Mouse (Mus musculus) midbrain, embryonic 13.5 days (tissue): ENCODE data around the gene Fkbp7. TPM values are rescaled to one million over a fixed set of nuclear protein-coding genes. Genes with fewer than 3 reads are reported as not detected.

ENCODE experiments used
- ATAC-seq: fragments of 200-750 bp; cut with Nextera tagmentation; 2 replicates; pipeline ENCODE4 v1.8.0; 2017; ENCODE audit warnings: mild to moderate bottlenecking, moderate TSS enrichment, moderate library complexity
- H3K27ac ChIP-seq: fragments of 300-500 bp; sonication (generic); 2 replicates; pipeline ENCODE4 v1.5.1; 2015; ENCODE audit warnings: inconsistent platforms, mild to moderate bottlenecking, moderate library complexity
- H3K27me3 ChIP-seq: fragments of 300-500 bp; sonication (generic); 2 replicates; pipeline ENCODE4 v1.6.1; 2015; ENCODE audit warnings: mild to moderate bottlenecking, inconsistent platforms
- H3K36me3 ChIP-seq: fragments of 300-500 bp; sonication (generic); 2 replicates; pipeline ENCODE4 v1.6.1; 2015; ENCODE audit warnings: mild to moderate bottlenecking, inconsistent platforms
- H3K4me1 ChIP-seq: fragments of 300-500 bp; sonication (generic); replicated peaks from 2 replicates; pipeline ENCODE4 v1.6.1; 2015; ENCODE audit warnings: inconsistent platforms
- H3K4me2 ChIP-seq: fragments of 300-500 bp; sonication (generic); replicated peaks from 2 replicates; pipeline ENCODE4 v1.6.1; 2015; ENCODE audit warnings: moderate library complexity, mild to moderate bottlenecking, inconsistent platforms
- H3K4me3 ChIP-seq: fragments of 300-500 bp; sonication (generic); replicated peaks from 2 replicates; pipeline ENCODE4 v1.5.1; 2015; ENCODE audit warnings: mild to moderate bottlenecking, inconsistent platforms
- H3K9ac ChIP-seq: fragments of 300-500 bp; sonication (generic); replicated peaks from 2 replicates; pipeline ENCODE4 v1.6.1; 2015; ENCODE audit warnings: mild to moderate bottlenecking, inconsistent platforms
- H3K9me3 ChIP-seq: fragments of 300-500 bp; sonication (generic); 2 replicates; pipeline ENCODE4 v1.6.1; 2016; ENCODE audit warnings: mild to moderate bottlenecking, inconsistent platforms
- WGBS: fragments of 180-500 bp; shearing (Covaris S2); methylation state at CpG from one replicate; pipeline ENCODE4 v1.1.7; 2015; 5-methylcytosine and 5-hydroxymethylcytosine counted together
- polyA plus RNA-seq: library from polyadenylated mRNA; unstranded; fragments of >200 nt; fragmentation: Nextera tagmentation; extraction: Ambion mirVana; gene quantifications from 2 replicates; pipeline ENCODE4 v1.2.1, GENCODE M21; 2015

Fkbp7 gene
- polyA plus RNA-seq, 1 experiment from 2014 or later = 15.0 TPM

- H3K4me1 ChIP-seq = no peaks in the 10 kb centered on the region
- no peak overlapping the region for H3K4me2 ChIP-seq
- WGBS = 84% methylated on average over 13 of the region's 13 CpGs
- H3K27ac ChIP-seq = no peak overlapping the region
- no peaks in the 10 kb centered on the region for H3K9me3 ChIP-seq
- H3K4me3 ChIP-seq = no peak overlapping the region
- H3K27me3 ChIP-seq = no peaks in the 10 kb centered on the region
- H3K9ac ChIP-seq = no peak overlapping the region
- no peak for ATAC-seq
- H3K36me3 ChIP-seq = peaks cover 15% of the 10 kb centered on the region
These were observed 14.4 kb downstream of the Fkbp7 start for GRCm38 (mm10) chr2:76658551-76658950.

GRCm38 (mm10) chr2:76655982-76656381 is 16.9 kb downstream of the Fkbp7 start:
- Histone ChIP-seq H3K4me1 (no peaks in the 10 kb centered on the region), H3K9ac (no peak overlapping the region), H3K4me2 (no peak overlapping the region), H3K27ac (no peak overlapping the region), H3K4me3 (no peak overlapping the region), H3K27me3 (no peaks in the 10 kb centered on the region), H3K9me3 (no peaks in the 10 kb centered on the region), H3K36me3 (no peaks in the 10 kb centered on the region)
- 6% methylated on average over 1 of the region's 1 CpGs for WGBS
- ATAC-seq = no peak

- H3K36me3 ChIP-seq = no peaks in the 10 kb centered on the region
- no peak overlapping the region for H3K27ac ChIP-seq
- H3K9me3 ChIP-seq = no peaks in the 10 kb centered on the region
- no peak overlapping the region for H3K4me2 ChIP-seq
- no peak for ATAC-seq
- no peaks in the 10 kb centered on the region for H3K27me3 ChIP-seq
- no peak overlapping the region for H3K4me3 ChIP-seq
- H3K9ac ChIP-seq = no peak overlapping the region
- 78% methylated on average over 3 of the region's 3 CpGs for WGBS
- no peaks in the 10 kb centered on the region for H3K4me1 ChIP-seq
These were observed 17.5 kb downstream of the Fkbp7 start for GRCm38 (mm10) chr2:76655444-76655843.

- no peaks in the 10 kb centered on the region for H3K36me3 ChIP-seq
- no peaks in the 10 kb centered on the region for H3K4me1 ChIP-seq
- H3K4me2 ChIP-seq = no peak overlapping the region
- no peak overlapping the region for H3K4me3 ChIP-seq
- H3K9me3 ChIP-seq = no peaks in the 10 kb centered on the region
- WGBS = 79% methylated on average over 5 of the region's 5 CpGs
- H3K27me3 ChIP-seq = no peaks in the 10 kb centered on the region
- H3K9ac ChIP-seq = no peak overlapping the region
- H3K27ac ChIP-seq = no peak overlapping the region
- no peak for ATAC-seq
These were observed 18.3 kb downstream of the Fkbp7 start for GRCm38 (mm10) chr2:76654646-76655045.

GRCm38 (mm10) chr2:76653070-76653469 is 19.8 kb downstream of the Fkbp7 start:
- H3K4me2 ChIP-seq = no peak overlapping the region
- H3K27me3 ChIP-seq = no peaks in the 10 kb centered on the region
- 97% methylated on average over 4 of the region's 4 CpGs for WGBS
- no peak overlapping the region for H3K27ac ChIP-seq
- no peaks in the 10 kb centered on the region for H3K36me3 ChIP-seq
- H3K4me1 ChIP-seq = peaks cover 6% of the 10 kb centered on the region; the same call in 1 of the 2 replicates
- H3K4me3 ChIP-seq = no peak overlapping the region
- H3K9me3 ChIP-seq = no peaks in the 10 kb centered on the region
- no peak overlapping the region for H3K9ac ChIP-seq
- ATAC-seq = no peak

- ATAC-seq = peak; percentile 49
- peak overlapping the region; percentile 71 for H3K9ac ChIP-seq
- no peaks in the 10 kb centered on the region for H3K9me3 ChIP-seq
- peaks cover 33% of the 10 kb centered on the region for H3K4me1 ChIP-seq
- peak overlapping the region; percentile 79 for H3K4me3 ChIP-seq
- WGBS = 25% methylated on average over 13 of the region's 13 CpGs
- H3K27ac ChIP-seq = peak overlapping the region; percentile 95
- H3K4me2 ChIP-seq = peak overlapping the region; percentile 83
- peaks cover 4% of the 10 kb centered on the region; the same call in 1 of the 2 replicates for H3K36me3 ChIP-seq
- no peaks in the 10 kb centered on the region for H3K27me3 ChIP-seq
These were observed 24.2 kb downstream of the Fkbp7 start for GRCm38 (mm10) chr2:76648666-76649141.

- ATAC-seq = peak; percentile 99
- Histone ChIP-seq H3K4me1 (peaks cover 33% of the 10 kb centered on the region), H3K27me3 (no peaks in the 10 kb centered on the region), H3K4me3 (peak within 1 kb of the TSS; percentile 79), H3K27ac (peak within 1 kb of the TSS; percentile 95), H3K9me3 (no peaks in the 10 kb centered on the region), H3K36me3 (peaks cover 5% of the 10 kb centered on the region; the same call in 1 of the 2 replicates), H3K4me2 (peak within 1 kb of the TSS; percentile 83), H3K9ac (peak within 1 kb of the TSS; percentile 92)
- under 1% methylated on average over 36 of the region's 42 CpGs for WGBS
These were observed 24.9 kb downstream of the Fkbp7 start, which contains the start of the genes Prkra and Pjvk for GRCm38 (mm10) chr2:76647883-76648570. Prkra (minus strand) TSS chr2:76648015. Pjvk (plus strand) TSS chr2:76648476.

- H3K36me3 ChIP-seq = peaks cover 9% of the 10 kb centered on the region
- ATAC-seq = no peak; the same call in 1 of the 2 replicates
- under 1% methylated on average over 30 of the region's 32 CpGs for WGBS
- H3K4me2 ChIP-seq = peak overlapping the region; percentile 83
- H3K27ac ChIP-seq = peak overlapping the region; percentile 95
- H3K4me3 ChIP-seq = peak overlapping the region; percentile 79
- H3K9me3 ChIP-seq = no peaks in the 10 kb centered on the region
- peaks cover 33% of the 10 kb centered on the region for H3K4me1 ChIP-seq
- peak overlapping the region; percentile 92 for H3K9ac ChIP-seq
- no peaks in the 10 kb centered on the region for H3K27me3 ChIP-seq
These were observed 25.5 kb downstream of the Fkbp7 start for GRCm38 (mm10) chr2:76647441-76647869.

- Histone ChIP-seq H3K9me3 (no peaks in the 10 kb centered on the region), H3K4me2 (no peak overlapping the region), H3K27ac (no peak overlapping the region), H3K4me3 (no peak overlapping the region), H3K4me1 (peaks cover 30% of the 10 kb centered on the region), H3K36me3 (peaks cover 42% of the 10 kb centered on the region), H3K9ac (no peak overlapping the region), H3K27me3 (no peaks in the 10 kb centered on the region)
- ATAC-seq = no peak
These were observed 29.1 kb downstream of the Fkbp7 start for GRCm38 (mm10) chr2:76643801-76644200.

GRCm38 (mm10) chr2:76639637-76640036 is 33.3 kb downstream of the Fkbp7 start:
- Histone ChIP-seq H3K9ac (no peak overlapping the region), H3K4me3 (no peak overlapping the region), H3K4me1 (0 out of 2 replicates have a peak, but pooled peaks cover 8% of the 10 kb centered on the region), H3K27me3 (no peaks in the 10 kb centered on the region), H3K27ac (no peak overlapping the region), H3K4me2 (no peak overlapping the region), H3K36me3 (peaks cover 77% of the 10 kb centered on the region), H3K9me3 (no peaks in the 10 kb centered on the region)
- ATAC-seq = no peak
- 98% methylated on average over 2 of the region's 2 CpGs for WGBS

- H3K9ac ChIP-seq = no peak overlapping the region
- H3K4me1 ChIP-seq = no peaks in the 10 kb centered on the region
These were observed 41.3 kb downstream of the Fkbp7 start for GRCm38 (mm10) chr2:76631600-76631999.

GRCm38 (mm10) chr2:76630293-76630692 is 42.6 kb downstream of the Fkbp7 start:
- ATAC-seq = no peak
- H3K4me3 ChIP-seq = no peak overlapping the region
- peaks cover 92% of the 10 kb centered on the region for H3K36me3 ChIP-seq
- H3K9me3 ChIP-seq = peaks cover 9% of the 10 kb centered on the region
- H3K4me2 ChIP-seq = no peak overlapping the region
- WGBS = 97% methylated on average over 12 of the region's 12 CpGs
- H3K9ac ChIP-seq = no peak overlapping the region
- no peak overlapping the region for H3K27ac ChIP-seq
- H3K4me1 ChIP-seq = no peaks in the 10 kb centered on the region
- no peaks in the 10 kb centered on the region for H3K27me3 ChIP-seq

More at GRCm38 (mm10) chr2:76631600-76631999, 41.3 kb downstream of the Fkbp7 start:
- no peak overlapping the region for H3K4me2 ChIP-seq
- peaks cover 3% of the 10 kb centered on the region for H3K9me3 ChIP-seq
- no peaks in the 10 kb centered on the region for H3K27me3 ChIP-seq
- peaks cover 93% of the 10 kb centered on the region for H3K36me3 ChIP-seq
- H3K4me3 ChIP-seq = no peak overlapping the region
- ATAC-seq = 0 out of 2 replicates have a peak, but pooled peaks have one; percentile 45
- WGBS = 67% methylated on average over 4 of the region's 4 CpGs
- no peak overlapping the region for H3K27ac ChIP-seq
